Mouse (Mus musculus) urinary bladder, postnatal 4 days (tissue): ENCODE results near the gene Rnf213.

Source experiments
- DNase-seq, 2 experiments: peaks; one replicate each; pipeline ENCODE4 v3.0.0; 2021 to 2022; ENCODE audit warnings: low spot score in 2 of 2

Rnf213 gene

DNA sequence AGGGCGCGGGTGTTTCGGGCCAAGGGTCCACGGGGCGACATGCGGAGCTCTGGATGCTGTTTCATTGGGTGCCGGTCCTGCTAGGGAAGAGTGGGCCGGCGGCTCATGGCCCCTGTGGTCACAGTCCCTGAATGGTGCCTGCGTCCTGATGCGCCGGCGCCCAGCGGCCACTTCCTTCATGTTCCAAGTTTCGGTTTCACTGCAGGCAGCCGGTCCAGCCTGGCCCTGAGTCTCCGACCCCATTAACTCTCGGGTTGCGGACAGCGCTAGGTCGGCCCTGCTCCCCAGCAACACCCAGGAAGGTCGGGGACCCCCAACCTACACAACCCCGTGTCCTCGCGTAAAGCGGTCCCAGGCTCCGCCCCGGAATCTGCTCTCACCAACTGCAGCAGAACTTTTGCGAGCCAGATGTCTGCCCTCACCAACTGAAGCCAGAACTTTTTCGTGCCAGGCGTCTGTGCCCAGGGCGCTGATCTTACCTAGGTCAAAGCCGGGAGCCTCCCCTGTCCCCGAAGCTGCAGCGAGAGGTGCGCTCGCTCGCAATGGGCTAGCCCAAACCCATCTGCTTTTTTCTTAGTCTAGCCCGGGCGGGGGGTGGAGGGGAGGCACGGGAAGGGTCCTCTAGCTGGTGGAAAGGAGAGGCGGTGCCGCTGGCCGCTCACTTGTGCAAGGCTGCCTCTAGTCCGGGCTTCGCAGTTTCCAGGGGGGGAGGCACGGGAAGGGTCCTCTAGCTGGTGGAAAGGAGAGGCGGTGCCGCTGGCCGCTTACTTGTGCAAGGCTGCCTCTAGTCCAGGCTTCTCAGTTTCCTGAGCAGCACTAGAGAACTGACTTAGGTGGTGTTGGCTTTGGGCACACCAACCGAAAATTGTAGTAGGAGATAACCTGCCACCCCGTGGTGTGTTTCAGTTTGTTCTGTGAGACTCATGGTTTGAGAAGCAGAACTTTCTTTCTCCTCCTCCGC, 2.3 kb upstream of the Rnf213 start:
- DNase-seq: peak; percentile 63 to 67

DNA sequence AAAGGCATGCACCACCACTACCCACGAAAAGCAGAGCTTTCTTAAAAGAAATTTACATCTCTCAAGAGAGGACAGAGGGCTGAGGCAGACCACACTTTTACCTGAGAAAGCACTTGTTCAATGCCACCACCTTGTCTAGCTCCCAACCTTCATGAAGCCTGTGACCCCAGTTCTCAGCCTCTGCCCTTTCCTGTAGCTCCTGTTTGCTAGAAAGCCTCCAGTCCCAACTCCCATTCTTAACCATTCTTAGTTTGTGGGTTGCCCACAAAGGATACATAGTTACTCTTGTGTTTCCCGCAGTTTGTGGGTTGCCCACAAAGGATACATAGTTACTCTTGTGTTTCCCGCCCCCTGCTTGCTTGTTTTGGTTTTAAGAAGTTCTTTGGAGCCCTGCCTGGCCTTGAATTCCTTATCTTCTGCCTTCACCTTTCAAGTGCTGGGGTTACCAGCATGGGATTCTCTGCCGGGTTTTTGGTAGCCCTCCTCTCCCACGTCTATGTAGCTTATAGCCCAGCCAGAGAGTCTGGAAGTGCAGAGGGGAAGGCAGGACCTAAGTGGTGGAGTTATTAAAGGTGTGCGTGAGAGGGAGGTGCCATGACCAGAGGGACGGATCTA, 1.4 kb upstream of the Rnf213 start:
- DNase-seq: no peak

DNA sequence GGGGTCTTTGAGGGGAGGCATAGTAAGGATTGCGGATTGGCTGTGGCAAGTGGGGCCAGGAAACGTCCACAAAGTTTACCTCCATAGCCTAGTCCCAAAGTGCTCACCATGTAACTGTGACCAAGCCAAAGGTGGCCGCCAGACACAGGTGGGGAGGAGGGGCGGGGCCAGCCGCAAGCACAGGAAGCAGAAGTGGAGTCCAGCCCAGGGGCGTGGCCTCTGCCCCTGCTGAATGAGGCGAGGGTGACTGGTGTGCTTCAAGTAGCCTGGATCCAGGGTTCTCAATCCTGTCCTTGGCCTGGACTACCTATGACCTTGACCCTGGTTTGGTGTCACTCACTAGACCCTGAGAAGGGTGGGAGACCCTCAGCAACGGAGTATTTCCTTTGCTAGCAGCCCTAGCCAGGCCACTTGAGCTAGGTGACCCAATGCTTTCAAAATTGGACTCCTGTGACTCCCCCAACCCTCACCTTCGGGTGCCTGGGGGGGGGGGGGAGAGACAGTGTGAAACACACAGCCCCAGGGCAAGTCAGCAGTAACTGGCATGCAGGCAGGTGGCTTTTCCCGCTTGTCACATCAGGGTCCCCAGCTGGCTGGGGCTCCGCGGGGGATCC, 792 bp upstream of the Rnf213 start:
- peak; percentile 69 to 74 for DNase-seq

DNA sequence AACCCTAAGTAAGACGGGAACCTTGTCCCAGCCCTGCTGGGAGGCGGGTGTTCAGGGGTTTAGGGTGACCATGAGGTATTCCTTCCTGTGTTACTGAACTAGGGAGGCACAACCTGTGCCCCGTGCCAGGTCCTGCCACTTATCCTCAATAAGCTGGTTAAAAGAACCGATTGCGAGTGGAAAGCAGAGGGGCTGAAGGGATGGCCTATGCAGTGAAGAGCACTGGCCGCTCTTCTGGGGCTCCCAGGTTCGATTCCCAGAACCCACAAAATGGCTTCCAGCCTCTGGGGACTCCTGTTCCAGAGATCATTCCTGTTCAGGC, 544 bp downstream of the Rnf213 start:
- no peak for DNase-seq

DNA sequence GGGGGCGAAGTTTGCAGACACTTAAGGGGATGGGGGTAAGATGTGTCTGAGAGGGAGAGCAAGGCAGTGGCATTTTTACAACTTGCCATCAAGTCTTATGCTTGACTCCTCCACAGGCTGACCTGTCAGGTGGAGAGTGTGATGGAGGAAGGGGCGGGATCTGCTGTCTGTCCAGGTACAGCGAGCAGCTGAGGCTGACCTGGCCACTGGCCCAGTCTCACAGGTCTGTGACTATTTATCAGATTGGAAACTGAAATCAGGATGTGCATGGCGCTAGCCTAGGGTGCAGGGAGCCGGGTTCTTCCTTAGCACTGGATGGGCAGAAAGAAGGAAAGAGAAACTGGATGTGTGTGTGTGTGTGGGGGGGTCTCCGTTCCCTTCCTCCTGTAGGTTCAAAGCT, 1.3 kb downstream of the Rnf213 start:
- no peak for DNase-seq

DNA sequence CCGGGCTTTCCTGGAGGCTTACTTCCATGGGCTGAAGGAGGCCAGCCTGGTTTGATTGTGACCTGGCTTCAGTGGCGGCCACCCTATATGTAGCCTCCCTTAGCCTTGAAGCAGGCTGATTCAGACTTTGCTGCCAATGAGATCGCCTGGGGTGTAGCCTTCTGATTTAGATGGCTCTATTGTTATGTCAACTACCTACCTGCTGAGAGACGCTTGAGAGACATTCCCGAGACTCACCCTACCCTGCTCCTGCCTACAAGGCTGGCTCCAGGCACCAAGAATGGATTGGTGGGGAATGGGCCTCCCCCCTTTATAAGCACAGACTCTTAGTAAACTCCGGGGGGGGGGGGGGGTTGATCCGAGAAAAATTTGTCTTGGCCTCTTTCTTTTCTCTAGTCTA, 2.5 kb downstream of the Rnf213 start:
- no peak for DNase-seq

DNA sequence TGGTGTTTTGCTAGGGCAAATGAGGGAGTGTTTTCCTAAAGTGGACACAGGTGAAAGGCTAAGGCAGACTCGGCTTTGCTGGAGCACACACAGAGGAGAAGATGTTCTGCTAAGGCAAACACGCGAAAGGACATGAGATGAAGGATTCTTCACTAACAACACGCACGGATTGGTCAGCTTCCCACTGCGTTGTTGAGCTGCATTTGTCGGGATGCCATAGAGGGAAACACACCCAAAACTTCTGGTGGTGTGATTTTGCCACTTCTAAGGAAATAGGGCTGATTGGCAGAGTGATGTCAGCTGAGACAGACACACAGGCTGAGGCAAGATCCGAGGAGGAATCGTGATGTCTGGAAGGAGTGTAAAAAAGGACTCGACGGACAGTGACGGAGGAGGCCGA, 3.0 kb downstream of the Rnf213 start:
- no peak for DNase-seq

DNA sequence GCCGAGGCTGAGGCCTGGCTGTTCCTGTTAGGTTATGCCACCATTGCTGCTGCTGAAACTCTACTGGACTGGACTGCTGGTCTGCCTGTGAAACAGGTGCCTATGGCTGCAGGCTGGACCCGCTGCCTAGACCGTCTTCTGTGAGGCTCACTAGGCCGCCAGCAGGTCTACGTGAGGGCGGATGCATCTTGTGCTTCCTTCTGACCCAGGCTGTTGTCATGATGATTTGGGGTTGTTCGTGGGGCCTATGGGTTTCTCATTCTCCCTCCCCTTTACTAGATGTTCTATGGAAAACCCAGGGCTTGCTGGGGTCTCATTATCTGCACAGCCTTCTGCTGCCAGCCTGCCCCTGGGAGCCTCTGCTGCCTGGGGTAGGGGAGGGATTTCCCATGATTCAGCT, 3.6 kb downstream of the Rnf213 start:
- no peak for DNase-seq

DNA sequence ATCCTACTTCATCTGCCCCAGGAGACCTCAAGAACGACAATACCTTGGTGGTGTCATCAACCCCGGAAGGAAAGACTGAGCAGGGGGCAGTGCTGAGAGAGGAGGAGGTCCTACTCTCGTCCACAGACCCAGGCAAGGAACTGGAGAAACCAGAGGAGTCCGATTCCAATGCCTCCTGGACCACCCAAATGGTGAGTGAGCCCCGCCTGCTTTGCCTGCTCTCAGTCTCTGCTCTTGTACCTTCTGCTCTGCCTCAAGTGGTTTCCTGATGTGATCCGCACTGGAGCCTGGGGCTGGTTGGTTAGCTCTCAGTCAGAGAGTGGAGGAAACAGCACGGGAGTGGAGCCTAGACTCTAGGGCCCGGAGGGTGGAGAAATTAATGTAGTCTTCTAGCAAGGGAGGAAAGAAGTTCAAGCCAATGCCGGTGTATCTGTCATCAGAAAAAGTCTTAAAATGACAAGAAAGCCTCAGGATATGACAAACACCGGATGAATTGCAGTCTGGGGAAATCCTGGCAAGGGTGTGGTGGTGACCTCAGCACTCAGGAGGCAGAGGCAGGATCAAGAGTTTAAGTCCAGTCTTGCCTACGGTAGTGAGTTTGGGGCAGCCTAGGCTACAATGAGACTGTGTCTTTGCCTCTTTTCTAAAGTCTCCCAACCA, 9.7 kb downstream of the Rnf213 start:
- no peak for DNase-seq

DNA sequence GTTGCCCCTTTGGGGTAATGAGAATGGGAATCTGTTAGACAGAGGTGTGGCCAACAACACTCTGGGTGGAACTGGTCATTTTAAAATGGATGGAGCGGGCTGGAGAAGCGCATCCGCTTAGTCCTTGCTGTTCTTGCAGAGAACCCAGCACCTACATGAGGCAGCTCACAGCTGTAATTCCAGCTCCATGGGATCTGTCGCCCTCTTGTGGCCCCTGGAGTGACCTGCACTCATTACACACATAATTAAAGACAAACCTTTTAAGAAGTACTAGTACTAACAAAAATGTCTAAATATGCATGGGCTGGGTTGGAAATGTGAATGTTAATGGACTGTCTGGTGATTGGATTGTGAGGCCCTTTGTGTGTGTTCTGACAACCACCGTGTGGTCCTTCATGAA, 11.7 kb downstream of the Rnf213 start:
- no peak for DNase-seq

DNA sequence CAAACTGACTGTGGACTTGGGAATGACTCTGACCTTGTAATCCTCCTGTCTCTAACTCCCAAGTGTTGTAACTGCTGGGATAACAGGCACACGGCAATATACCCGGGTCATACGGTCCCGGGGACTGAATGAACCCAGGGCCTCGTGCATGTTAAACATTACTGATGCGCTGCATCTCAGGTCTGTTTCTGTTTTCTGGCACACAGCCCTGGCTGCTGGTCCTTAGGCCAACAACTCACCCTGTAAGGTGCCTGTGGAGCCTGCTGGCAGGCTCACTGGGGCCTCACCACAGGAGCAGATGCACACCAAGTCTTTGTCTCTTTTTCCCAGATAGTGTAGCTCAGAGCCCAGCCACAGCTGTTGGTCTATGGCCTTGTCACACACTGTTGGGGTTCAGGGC, 14.5 kb downstream of the Rnf213 start:
- no peak for DNase-seq

DNA sequence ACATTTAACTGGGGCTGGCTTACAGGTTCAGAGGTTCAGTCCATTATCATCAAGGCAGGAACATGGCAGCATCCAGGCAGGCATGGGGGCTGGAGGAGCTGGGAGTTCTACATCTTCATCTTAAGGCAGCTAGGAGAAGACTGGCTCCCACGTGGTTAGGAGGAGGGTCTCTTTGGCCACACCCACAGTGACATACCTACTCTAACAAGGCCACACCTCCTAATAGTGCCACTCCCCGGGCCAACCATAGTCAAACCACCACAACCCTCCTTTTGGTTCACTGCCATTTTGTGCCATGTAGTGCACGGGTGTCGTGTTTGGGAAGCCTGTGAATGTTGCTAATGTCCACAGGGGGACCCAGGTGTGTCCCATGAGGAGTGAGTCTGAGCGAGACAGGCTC, 15.1 kb downstream of the Rnf213 start:
- no peak for DNase-seq

DNA sequence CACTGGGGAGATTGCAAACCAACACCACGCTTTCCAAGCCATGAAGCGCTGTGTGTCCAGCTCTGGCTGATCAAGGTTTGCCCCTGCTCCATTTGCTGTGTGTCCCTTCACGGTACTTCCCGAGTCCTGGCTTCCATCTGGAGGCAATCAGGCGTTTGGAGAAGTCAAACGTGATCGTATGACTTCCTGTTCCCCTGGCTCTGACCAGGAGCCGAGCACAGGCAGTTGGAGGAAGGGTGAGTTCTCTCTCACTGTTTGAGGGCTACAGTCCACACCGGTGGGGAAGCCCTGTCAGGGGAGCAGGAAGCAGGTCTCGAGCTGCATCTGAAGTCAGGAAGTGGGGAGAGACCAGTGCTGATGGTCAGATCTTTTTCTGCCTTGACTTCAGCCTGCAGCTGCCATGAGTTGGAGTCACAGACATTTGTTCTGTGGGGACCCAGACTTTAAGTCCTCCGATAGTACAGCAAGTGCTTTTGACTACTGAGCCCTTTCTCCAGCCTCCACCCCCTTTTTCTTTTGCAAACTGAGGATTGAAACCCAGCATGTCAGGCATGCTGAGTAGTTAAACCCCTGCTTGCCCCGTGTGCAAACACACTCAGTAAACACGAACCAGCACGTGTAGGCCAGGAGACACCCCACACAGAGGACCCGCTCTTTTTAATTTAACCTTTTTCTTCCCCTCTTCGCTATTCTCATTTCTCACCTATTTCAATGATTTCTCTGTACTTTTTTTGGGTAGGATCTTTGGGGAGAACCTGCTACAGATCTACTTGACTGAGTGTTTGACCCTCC, 26.6 kb downstream of the Rnf213 start:
- DNase-seq: no peak

DNA sequence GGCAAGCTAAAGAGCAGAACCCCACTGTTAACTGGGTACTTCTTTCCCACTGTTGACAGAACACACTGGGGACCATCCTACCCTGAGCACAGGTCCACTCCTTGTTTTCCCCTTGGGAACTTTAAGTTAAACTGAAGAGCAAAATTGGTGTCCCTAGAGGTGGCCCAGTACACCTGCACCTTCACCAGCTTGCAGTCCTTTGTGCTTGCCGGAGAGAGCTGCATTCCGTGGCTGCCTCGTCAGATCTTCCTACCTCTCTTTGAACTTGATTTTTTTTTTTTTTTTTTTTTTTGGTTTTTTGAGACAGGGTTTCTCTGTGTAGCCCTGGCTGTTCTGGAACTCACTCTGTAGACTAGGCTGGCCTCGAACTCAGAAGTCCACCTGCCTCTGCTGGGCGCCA, 27.5 kb downstream of the Rnf213 start:
- no peak for DNase-seq

DNA sequence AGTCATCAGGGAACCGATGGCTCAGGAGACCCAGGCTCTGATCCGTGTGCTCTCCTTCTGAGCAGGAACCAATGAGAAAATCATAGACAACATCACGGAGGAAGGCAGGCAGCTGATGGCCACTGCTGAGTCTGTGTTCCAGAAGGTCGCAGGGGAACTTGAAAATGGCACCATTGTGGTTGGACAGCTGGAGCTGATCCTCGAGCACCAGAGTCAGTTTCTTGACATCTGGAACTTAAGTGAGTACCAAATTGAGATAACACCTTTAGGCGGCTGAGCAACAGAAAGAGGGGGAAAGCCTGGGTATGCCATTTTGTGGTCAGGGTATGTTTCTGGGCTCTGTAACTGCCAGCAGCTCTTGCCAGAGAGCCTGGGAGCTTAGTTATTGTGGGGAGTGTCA, 34.5 kb downstream of the Rnf213 start:
- no peak for DNase-seq

DNA sequence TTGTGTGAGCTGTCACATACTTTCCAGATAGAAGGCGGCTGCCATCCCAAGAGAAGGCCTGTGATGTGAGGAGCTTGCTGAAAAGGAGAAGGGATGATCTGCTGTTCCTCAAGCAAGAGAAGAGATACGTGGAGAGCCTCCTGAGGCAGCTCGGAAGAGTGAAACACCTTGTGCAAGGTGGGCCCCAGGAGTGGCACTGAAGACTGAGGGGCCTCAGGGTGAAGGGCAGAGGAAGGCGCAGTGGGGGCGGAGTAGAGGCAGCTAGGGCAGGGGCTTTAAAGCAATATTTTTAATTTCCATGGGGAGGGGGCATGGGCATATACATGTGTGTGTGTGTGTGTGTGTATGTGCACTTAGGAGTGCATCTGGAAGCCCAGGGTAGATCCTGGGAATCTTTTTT, 35.1 kb downstream of the Rnf213 start:
- DNase-seq: no peak

DNA sequence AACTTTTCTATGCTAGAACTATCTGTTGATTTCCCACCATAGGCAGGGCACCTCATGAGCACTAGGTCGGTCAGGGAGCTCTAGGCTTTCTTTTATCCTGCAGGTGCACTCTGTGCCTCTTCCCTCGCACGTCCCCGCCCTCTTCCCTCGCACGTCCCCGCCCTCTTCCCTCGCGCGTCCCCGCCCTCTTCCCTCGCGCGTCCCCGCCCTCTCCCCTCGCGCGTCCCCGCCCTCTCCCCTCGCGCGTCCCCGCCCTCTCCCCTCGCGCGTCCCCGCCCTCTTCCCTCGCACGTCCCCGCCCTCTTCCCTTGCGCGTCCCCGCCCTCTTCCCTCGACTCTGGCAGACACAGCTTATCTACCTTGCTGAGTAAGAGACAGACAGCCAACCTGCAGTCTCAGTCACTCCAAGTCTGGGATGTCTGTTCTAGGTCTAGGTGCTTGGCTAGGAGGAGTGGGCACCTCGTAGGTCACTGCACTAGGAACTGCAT, 35.8 kb downstream of the Rnf213 start:
- peak; percentile 29 to 61 for DNase-seq

DNA sequence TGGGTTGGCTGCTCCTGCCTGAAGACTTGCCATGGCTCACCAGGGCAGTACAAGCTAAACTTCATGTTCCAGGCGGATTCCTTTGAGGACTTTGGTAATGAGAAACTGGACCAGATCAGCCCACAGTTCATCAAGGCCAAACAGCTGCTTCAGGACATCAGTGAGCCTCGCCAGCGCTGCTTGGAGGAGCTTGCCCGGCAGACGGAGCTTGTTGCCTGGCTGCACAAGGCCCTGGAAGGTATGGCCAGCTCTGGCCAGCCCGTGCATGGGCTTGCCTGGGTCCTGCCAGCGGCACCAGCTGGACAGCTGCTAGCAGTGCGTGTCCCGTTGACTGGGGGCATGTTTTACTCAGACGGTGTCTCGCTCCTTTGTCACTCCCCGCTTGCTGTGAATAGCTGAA, 38.6 kb downstream of the Rnf213 start:
- DNase-seq: no peak

DNA sequence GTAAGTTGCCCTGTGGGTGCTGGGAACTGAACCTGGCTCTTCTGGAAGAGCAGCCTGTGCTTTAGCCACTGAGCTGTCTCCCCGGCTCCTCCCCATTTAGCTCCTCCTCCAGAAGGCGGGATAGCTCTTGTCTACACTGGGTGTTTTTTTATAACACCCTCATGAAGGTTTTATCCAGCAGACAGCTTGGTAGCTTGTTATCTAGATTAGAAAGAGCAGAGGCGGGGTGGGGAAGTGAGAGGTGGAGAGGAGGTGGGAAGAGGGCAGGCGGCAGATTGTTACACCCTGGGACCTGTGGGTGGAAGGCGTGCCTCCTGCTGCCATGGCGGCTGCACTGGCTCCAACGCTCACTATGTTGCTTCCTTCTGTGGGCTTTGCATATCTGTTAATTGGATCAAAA, 39.8 kb downstream of the Rnf213 start:
- no peak for DNase-seq

DNA sequence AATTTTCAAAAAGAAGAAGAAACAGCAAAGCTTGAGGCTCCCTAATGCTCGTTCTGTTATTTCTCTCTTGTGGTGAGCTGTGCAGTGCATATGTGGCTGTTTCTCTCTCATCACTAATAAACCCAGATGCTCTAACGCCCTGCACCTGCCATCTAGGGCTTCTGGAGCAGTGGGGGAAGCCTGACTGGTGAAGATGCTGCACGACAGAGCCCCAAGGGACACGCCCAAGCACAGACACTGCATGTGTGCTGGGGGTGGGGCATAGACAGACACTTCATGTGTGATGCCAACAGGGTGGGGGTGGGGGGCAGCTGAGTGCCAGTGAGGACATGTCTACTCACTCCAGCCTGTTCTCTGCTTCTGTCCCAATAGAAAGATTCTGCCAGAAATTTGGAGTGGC, 41.4 kb downstream of the Rnf213 start:
- DNase-seq: no peak
